Mouse (Mus musculus) left cerebral cortex, adult 2 months (tissue): ENCODE results near the gene Cd1d1. TPM values are rescaled to one million over a fixed set of nuclear protein-coding genes. Genes with fewer than 3 reads are reported as not detected.

Source experiments
- DNase-seq, 2 experiments: peaks; one replicate each; pipeline ENCODE4 v3.0.0; 2021 to 2022; ENCODE audit warnings: low spot score in 2 of 2, mixed read lengths in 1 of 2; ENCODE audit errors: extremely low spot score in 1 of 2
- H3K27ac ChIP-seq: fragments of 200-600 bp; 2 replicates; pipeline ENCODE4 v1.8.1; 2022
- H3K4me3 ChIP-seq: fragments of 200-600 bp; 2 replicates; pipeline ENCODE4 v1.8.1; 2022
- CTCF ChIP-seq: fragments of 200-600 bp; IDR thresholded peaks from 2 replicates; pipeline ENCODE4 v1.8.1; 2022; ENCODE audit warnings: antibody characterized with exemption, mild to moderate bottlenecking, moderate library complexity
- intact Hi-C: fragments of 180-260 bp; cut with DNase I; formaldehyde crosslinking; loops from one replicate; pipeline ENCODE4 v1.15.1; 2025
- total RNA-seq, 2 experiments: library from RNA; stranded (reverse); gene quantifications; 2 replicates each; pipeline ENCODE4 v1.2.3; 2021

Gene Cd1d1
- total RNA-seq, 2 experiments from 2014 or later: 0.57 to 1.0 TPM

GRCm38 (mm10) chr3:86954521-86954920 is 44.7 kb downstream of the Cd1d1 start:
- H3K4me3 ChIP-seq: no peak overlapping the region
- intact Hi-C loops: loop anchor here (10.0 kb wide), 1 partner anchor 630 kb away; no protein-coding TSS in a partner anchor
- DNase-seq: no peak
- no peak overlapping the region for H3K27ac ChIP-seq
- TF ChIP-seq CTCF: no peak

DNA sequence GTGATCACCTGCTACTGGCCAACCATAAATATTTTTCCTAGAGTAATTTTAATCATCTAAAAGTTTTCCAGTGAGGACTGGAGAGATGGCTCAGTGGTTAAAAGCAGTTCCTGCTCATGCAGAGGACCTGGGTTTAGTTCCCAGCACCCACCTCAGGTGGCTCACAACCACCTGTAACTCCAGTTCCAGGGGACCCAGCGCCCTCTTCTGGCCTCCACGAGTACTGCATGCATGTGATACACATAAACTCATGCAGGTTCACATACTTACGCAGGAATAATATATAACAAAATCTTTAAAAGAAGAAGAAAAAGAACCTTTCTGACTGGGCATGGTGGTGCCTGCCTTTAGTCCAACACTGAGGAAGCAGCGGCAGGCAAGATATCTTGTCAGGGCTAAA is 45.4 kb downstream of the Cd1d1 start:
- H3K27ac ChIP-seq: no peak overlapping the region
- DNase-seq: no peak
- intact Hi-C loops: loop anchor here (10.0 kb wide), 1 partner anchor 629 kb away; no protein-coding TSS in a partner anchor
- TF ChIP-seq CTCF: peak; percentile 6; the same call in 1 of the 2 replicates
- no peak overlapping the region for H3K4me3 ChIP-seq

DNA sequence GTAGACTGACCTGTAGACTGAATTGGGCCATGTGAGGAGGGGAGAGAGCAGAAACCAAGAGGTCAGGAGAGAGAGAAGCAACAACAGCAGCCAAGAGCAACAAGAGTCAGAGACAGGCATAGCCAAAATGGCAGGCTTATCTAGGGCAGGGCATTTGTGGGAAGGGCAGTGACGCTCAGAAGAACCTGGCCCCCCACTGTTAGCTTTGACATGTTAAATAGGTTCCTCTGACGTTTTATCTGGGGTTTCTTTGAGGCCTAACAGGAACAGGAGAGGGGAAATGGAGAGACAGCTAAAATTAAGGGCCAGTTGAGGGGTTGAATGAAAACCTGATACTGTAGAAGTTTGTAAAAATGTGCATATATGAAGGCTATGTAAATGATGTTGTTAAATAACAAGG is 48.6 kb downstream of the Cd1d1 start:
- no peak for TF ChIP-seq CTCF
- H3K4me3 ChIP-seq: no peak overlapping the region
- no peak for DNase-seq
- no peak overlapping the region for H3K27ac ChIP-seq
- intact Hi-C loops: loop anchor here (10.0 kb wide), 1 partner anchor 626 kb away; no protein-coding TSS in a partner anchor

Other genes with a start within 250 kb of the Cd1d1 start
- gene Dclk2, start 78.6 kb downstream of the Cd1d1 start, total RNA-seq: 10 to 100 TPM; 55.6 to 62.8 TPM
- gene Kirrel, start 175.3 kb upstream of the Cd1d1 start, total RNA-seq: 1 to 10 TPM; 4.3 to 4.9 TPM